In genomic region chr11:20915687-20916432, GRCm38 (mm10) we compare ENCODE assay signal across 8 mouse cellular contexts.
DNase-seq lines count a peak whose midpoint lies in the region; ATAC-seq and TF ChIP-seq lines count a peak whose summit lies in the region.

No protein-coding gene starts in this region.

- H3K4me1 ChIP-seq in midbrain, postnatal 0 days (ENCODE audit: insufficient read depth, low read length): no peaks in the 10 kb centered on the region
- H3K4me1 ChIP-seq in midbrain, embryonic 13.5 days (replicated peaks): peaks cover 8% of the 10 kb centered on the region
- H3K4me1 ChIP-seq in embryonic facial prominence, embryonic 15.5 days: peaks cover 35% of the 10 kb centered on the region
- H3K4me1 ChIP-seq in intestine, embryonic 15.5 days (replicated peaks): peaks cover 20% of the 10 kb centered on the region

- peak; percentile 47 for DNase-seq in midbrain, postnatal 0 days (ENCODE audit: low spot score)
- DNase-seq in lung, postnatal 36 days: peak; percentile 32
- no peak for DNase-seq in urinary bladder, postnatal 14 days (ENCODE audit: low spot score)
- DNase-seq in cerebellum, postnatal 25 days: no peak

- WGBS in midbrain, postnatal 0 days: 51% methylated on average over 7 of the region's 7 CpGs
- 48% methylated on average over 7 of the region's 7 CpGs for WGBS in midbrain, embryonic 13.5 days
- 31% methylated on average over 7 of the region's 7 CpGs for WGBS in embryonic facial prominence, embryonic 15.5 days
- WGBS in intestine, embryonic 15.5 days: 47% methylated on average over 7 of the region's 7 CpGs

- H3K9ac ChIP-seq in midbrain, postnatal 0 days (replicated peaks; ENCODE audit: low read length, poor library complexity, severe bottlenecking): no peak overlapping the region
- H3K9ac ChIP-seq in midbrain, embryonic 13.5 days (replicated peaks): no peak overlapping the region
- no peak overlapping the region for H3K9ac ChIP-seq in embryonic facial prominence, embryonic 15.5 days
- H3K9ac ChIP-seq in intestine, embryonic 15.5 days: no peak overlapping the region

- no peaks in the 10 kb centered on the region for H3K9me3 ChIP-seq in midbrain, postnatal 0 days (ENCODE audit: low read length)
- H3K9me3 ChIP-seq in midbrain, embryonic 13.5 days: no peaks in the 10 kb centered on the region
- no peaks in the 10 kb centered on the region for H3K9me3 ChIP-seq in embryonic facial prominence, embryonic 15.5 days (replicated peaks)
- H3K9me3 ChIP-seq in intestine, embryonic 15.5 days: no peaks in the 10 kb centered on the region

- ATAC-seq in midbrain, postnatal 0 days (ENCODE audit: low FRiP score): no peak
- ATAC-seq in midbrain, embryonic 13.5 days: no peak
- ATAC-seq in embryonic facial prominence, embryonic 15.5 days (ENCODE audit: insufficient number of reproducible peaks, low FRiP score, low TSS enrichment, low read depth): no peak
- peak; percentile 58 for ATAC-seq in intestine, embryonic 15.5 days
- no peak for ATAC-seq in inflammation-experienced regulatory T-cells, adult 6 months

- H3K36me3 ChIP-seq in midbrain, postnatal 0 days (ENCODE audit: insufficient read depth, low read length): no peaks in the 10 kb centered on the region
- H3K36me3 ChIP-seq in midbrain, embryonic 13.5 days: no peaks in the 10 kb centered on the region
- no peaks in the 10 kb centered on the region for H3K36me3 ChIP-seq in embryonic facial prominence, embryonic 15.5 days
- H3K36me3 ChIP-seq in intestine, embryonic 15.5 days: no peaks in the 10 kb centered on the region

- no peak overlapping the region for H3K4me3 ChIP-seq in midbrain, postnatal 0 days (ENCODE audit: low read depth, low read length)
- no peak overlapping the region for H3K4me3 ChIP-seq in midbrain, embryonic 13.5 days (replicated peaks)
- H3K4me3 ChIP-seq in embryonic facial prominence, embryonic 15.5 days (replicated peaks): no peak overlapping the region
- no peak overlapping the region for H3K4me3 ChIP-seq in intestine, embryonic 15.5 days (replicated peaks)

- 0 out of 2 replicates have a peak, but pooled peaks cover 3% of the 10 kb centered on the region for H3K27me3 ChIP-seq in midbrain, postnatal 0 days (ENCODE audit: insufficient read depth, low read length)
- H3K27me3 ChIP-seq in midbrain, embryonic 13.5 days: no peaks in the 10 kb centered on the region
- no peaks in the 10 kb centered on the region for H3K27me3 ChIP-seq in embryonic facial prominence, embryonic 15.5 days
- no peaks in the 10 kb centered on the region for H3K27me3 ChIP-seq in intestine, embryonic 15.5 days (replicated peaks)

- TF ChIP-seq CTCF in midbrain, postnatal 0 days (IDR thresholded peaks at IDR 0.05): peak; percentile 64

- H3K4me2 ChIP-seq in midbrain, postnatal 0 days (ENCODE audit: low read depth, low read length, poor library complexity, severe bottlenecking): no peak overlapping the region
- H3K4me2 ChIP-seq in midbrain, embryonic 13.5 days (replicated peaks): no peak overlapping the region
- H3K4me2 ChIP-seq in embryonic facial prominence, embryonic 15.5 days (replicated peaks): 0 out of 2 replicates have a peak overlapping the region, but pooled peaks have one; percentile 12
- H3K4me2 ChIP-seq in intestine, embryonic 15.5 days (replicated peaks): no peak overlapping the region

- no peak overlapping the region for H3K27ac ChIP-seq in midbrain, postnatal 0 days (ENCODE audit: low read depth, low read length)
- no peak overlapping the region for H3K27ac ChIP-seq in midbrain, embryonic 13.5 days
- H3K27ac ChIP-seq in embryonic facial prominence, embryonic 15.5 days (replicated peaks): peak overlapping the region; percentile 61; the same call in 1 of the 2 replicates
- peak overlapping the region; percentile 45 for H3K27ac ChIP-seq in intestine, embryonic 15.5 days

Comparison
In these comparisons a context has a peak if more than half of its experiments do, and no peak if none do; other contexts are left out.
1. DNase-seq: peak in midbrain, postnatal 0 days (single experiment) and lung, postnatal 36 days (single experiment); none in urinary bladder, postnatal 14 days (single experiment) and cerebellum, postnatal 25 days (0 of 2).
2. H3K27ac ChIP-seq: peak in embryonic facial prominence, embryonic 15.5 days (single experiment) and intestine, embryonic 15.5 days (single experiment); none in midbrain, postnatal 0 days (single experiment) and midbrain, embryonic 13.5 days (single experiment).